Mouse (Mus musculus) kidney, postnatal 14 days (tissue): ENCODE measurements around the gene AC124108.1.

ENCODE experiments used
- DNase-seq: peaks from one replicate; pipeline ENCODE4 v3.0.0; 2022; ENCODE audit warnings: mixed read lengths

AC124108.1 gene

DNA sequence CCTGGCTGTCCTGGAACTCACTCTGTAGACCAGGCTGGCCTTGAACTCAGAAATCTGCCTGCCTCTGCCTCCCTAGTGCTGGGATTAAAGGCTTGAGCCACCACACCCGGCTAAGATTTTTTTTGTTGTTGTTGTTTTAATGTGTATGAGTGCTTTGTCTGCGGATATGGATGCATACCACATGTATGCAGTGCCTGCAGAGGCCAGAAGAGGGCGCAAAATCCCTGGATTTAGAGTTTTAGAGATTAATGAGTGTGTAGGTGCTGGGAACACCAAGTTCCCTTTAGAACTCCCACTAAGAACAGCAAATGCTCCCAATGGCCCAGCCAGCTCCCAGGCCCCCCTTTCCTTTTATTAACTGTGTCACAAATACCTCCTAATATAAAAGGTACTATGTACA, 25.4 kb upstream of the AC124108.1 start:
- DNase-seq: no peak

DNA sequence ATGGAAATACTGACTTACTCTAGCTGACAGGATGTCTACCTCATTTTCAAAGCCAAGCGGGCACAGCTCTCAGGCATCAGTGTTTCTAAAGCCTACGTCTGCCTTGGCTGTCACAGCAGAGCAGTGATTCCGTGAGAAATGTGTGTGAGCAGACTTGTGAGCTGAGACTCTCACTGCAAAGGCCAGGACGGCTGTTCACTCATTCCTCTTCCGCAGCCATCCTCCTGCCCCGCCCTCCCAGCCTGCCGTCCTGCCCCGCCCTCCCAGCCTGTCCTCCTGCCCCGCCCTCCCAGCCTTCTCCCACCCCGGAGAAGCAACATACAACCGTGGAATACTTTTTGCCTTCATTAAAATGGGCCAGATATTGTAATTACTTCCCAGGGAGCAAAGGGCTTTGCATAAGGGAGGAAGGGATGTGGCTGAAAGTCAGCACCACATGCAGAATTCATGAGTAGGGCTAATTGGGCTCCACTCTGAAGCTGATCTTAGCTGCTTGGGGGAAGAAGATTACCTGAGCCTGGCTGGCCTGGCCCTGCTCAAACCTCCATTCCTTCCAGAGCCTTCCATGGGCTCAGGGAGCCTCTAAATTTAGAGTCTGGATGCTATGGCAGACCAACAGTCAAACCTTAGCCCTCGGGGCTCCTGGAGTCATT, 23.0 kb upstream of the AC124108.1 start:
- no peak for DNase-seq

DNA sequence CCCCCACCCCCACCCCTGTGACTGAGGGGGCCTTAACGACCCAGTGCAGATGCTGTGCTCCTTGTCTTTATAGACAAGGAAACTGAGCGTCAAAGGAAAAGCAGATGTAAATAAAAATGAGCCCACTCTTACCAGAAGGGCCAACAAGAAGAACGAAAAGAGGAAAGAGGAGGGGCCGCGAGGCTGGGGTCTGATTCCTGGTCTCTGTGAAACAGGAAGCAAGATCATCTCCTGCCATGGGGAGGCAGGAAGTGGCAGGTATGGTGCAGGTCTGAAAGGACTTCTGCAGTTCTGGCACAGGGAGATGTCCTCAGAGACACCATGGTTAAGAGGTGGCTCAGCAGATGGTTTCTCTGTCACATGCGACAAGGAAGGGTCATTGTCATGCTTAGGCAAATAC, 20.6 kb upstream of the AC124108.1 start:
- DNase-seq: no peak

DNA sequence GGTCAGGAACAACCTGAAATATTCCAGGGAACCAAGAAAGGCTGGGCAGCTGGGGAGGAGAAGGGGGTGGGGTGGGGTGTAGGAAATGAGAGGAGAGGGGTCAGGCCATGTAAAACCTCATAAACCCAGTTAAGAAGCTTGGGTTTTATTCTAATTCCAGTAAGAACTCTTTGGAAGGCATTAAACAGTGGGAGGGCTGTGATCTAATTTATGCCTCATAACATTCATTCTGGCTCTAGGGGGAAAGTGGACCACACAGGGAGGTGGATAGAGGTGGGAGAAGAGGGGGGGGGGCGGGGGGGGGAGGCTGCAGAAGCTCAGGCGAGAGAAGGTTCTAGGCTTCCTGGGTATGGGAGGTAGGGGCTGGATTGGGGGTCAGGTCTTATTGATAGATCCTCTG, 19.6 kb upstream of the AC124108.1 start:
- no peak for DNase-seq

DNA sequence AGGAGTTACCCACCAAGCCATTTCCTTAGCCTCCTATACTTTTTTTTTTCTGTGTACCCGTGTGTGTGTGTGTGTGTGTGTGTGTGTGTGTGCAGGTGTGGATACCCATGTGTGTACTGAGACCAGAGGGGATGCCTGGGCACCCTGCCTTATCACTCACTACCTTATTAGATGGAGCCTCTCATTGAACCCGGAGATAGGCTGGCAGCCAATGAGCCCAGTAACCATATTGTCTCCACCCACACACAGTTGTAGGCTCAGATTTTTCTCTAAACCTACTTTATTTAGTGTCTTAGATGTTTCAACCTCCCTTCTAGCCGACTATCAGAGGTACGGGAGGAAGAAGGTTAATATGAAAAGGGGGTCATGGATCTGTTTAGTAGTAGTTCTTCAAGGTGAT, 5.0 kb upstream of the AC124108.1 start:
- no peak for DNase-seq

DNA sequence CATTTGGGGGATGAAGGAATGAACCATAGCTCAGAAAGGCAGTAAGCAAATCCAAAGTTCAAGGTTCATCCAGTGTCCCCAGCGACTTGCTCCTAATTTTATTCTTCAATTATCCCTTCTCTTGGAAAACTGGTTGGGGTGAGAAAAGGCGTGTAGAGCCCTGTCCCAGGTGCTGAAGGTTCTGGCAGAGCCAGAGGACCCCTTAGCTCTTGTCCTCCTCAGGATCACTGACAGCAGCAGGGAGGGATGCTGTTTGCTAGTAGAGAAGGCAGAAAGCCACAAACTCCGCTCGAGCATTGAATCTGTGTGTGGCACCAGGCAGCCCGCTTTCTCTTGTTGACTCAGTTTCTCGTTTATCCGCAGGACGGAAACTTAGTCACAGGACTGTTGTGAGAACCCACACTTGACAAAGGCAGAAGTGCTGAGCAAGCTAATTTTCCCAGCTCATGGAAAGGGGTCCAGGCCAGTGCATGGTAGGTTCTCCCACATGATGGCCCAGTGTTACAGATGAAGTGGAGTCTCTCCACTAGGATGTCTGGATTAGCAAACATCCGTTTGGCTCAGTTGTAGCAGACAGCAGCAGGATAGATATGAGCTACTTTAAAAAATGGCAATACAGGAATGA, 2.7 kb upstream of the AC124108.1 start:
- no peak for DNase-seq

DNA sequence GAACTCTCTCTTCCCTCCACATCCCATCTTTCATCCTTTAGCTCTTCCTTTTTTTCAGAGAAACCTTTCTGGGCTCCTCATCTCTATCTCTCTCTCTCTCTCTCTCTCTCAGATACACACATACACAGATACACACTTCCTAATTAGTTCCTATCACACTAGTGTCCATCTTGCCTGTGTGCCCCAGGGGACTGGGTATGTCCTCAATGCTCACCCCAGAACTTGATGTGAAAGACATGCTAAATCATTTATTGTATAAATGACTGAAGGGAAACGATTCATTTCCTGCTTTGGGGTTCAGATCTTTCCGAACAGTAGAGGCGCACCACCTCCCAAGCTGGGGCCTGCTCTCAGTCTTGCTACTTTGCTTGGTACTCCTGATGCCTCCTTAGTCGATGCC, 2.0 kb upstream of the AC124108.1 start:
- DNase-seq: no peak

DNA sequence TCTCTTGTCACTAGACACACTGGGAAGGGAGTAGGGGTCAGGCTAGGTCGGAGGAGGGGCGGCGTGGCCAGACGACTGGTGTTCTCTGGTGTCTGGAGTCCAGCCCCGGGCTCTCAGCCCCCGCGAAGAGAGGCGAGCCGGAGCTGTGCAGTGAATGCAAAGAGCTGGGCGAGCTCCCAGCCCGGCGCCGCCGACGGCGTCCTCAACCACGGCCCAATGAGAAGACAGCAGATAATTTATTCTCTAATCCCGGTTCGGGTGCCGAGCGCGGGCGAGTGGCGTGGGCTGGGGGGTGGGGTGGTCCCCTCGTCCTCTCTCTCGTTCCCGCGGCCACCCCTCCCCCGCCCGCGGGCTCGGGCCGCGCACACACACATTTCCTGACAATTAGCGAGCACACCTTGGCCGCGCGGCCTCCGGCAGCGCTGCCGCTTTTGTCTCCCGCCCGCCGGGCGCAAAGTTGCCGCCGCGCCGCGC, 1.2 kb upstream of the AC124108.1 start:
- peak; percentile 45 for DNase-seq

DNA sequence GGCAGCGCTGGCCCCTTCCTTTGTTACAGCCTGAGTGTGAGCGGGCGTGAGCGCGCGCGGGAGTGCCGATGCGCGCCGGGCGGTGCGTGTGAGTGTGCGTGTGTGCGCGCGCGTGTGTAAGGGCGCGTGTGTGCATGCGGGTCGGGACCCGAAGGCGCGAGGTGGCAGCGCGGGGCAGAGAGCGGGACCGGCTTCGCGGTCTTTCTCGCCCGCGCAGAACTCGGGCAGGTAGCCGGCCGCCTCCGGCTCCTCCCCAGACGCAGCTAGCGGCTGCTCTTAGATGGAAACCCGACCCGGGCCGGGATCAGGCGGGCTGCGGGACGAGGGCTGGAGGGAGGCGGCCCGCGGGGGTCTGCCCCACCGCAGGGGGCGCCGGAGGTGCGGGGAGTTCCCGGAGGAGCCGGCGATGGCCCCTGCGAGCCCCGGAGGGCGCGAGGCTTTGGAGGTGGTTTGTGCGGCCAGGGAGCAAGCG, 600 bp upstream of the AC124108.1 start:
- DNase-seq: no peak

DNA sequence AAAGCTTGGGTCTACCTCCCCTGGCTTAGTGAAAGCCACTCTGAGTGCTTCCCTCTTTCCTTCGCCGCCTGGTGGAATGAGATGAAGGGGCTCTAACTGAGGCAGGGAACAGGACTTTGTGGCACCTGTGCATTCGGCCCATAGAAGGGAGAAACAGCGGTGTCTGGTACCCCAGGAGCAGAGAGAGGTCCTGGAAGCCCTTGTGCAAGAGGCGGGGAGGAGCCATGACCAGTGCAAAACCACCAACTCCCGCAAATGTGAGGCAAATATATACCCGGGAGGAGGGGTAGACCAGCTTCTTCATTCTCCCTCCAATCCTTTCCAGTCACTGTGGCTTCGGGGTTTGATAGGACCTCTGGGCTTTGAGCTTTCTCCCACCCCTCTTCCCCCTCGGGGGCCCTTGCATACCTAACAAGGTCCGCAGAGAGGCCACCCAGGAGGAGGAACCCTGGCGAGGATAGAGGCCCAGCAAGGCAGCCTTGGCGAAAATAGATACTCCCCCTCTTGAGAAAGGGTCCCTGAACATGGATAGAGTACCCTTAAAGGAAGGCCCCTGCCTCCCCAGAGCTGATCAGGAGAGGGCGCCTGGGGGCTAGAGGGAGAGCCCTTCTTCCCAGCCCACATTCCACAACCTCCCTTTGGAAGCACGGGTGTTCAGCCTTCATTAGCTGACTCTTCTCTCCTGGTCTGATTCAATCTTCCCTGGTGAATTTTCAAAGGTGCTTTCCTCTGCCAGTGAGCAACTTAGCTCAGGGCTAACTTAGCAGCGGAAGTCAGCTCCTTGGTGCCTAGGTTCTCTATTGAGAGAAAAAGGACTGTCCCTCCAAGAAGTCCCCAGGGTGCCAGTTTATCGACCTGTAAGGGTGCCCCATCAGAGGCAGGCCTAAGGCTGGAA, 776 bp downstream of the AC124108.1 start:
- no peak for DNase-seq

DNA sequence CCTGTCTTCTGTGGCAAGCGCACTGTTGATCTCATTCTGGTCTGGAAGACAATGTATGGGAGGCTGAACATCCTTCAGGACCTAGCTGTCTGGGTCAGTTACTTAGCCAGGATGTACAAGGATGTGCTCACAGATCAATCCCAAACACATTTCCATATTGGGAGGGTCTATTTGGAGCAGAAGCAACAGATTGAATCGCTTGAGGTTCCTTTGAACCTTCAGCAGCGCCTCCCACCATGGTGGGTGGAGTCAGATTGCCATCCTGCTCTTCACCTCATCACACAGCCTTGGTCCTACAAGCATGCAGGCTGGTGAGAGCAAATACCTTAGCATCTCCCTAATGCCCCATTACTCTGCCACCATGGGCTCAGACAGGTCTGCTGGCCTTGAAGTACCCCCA, 2.5 kb downstream of the AC124108.1 start:
- DNase-seq: no peak

DNA sequence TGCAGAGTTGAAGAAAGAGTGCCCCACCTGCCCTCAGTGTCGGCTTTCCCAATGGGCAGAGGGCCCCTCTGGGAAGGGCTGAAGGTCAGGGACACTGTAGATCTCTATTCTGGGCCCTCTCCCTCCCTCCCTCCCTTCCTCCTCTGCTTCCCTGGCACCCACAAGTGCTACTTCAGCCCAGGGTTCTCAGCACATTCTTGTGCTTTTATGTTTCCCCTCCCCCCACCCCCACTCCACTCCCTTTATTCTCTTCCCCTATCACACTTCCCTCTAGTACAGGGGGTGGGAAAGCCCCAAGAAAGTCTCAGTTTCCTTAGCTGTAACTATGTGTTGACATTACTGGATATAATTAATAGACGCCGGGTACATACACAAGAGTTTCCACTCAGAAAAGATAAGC, 3.4 kb downstream of the AC124108.1 start:
- DNase-seq: no peak

DNA sequence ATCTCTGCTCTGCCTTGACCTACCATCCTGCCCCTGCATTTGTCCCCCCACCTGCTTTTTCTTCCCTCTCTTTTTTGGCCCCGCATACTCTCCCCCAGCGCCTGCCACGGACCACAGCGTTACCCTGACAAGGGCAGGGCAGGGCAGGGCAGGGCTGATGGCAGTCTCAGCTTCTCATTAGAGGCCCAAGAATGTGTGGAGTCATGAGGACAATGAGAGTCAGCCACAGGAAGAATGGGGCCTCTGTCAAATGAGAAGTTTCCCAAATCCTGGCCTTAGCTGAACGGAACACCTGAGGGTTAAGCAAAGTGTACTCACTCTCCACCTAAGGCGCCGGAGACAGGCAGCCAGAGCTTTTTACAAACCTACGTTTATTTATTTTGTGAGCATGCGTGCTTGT, 3.8 kb downstream of the AC124108.1 start:
- DNase-seq: no peak

DNA sequence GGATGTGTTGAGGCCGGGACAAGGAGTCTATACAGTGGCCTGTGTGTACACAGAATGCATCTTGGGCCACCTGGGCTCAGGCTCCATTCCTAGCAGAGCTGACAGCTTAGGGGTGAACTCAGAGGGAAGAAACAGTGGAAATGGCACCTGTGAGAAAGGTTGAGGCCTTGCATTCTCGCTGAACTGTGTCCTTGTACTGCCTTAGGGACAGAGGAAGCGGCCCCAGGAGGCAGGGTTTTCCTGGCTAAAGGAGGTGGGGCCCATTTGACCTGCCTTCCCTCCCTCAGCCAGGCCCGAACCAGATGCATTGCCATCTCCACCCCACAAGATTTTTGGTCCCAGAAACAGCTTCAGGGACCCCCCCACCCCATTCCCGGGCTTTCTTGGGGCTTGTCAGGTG, 4.4 kb downstream of the AC124108.1 start:
- DNase-seq: no peak

DNA sequence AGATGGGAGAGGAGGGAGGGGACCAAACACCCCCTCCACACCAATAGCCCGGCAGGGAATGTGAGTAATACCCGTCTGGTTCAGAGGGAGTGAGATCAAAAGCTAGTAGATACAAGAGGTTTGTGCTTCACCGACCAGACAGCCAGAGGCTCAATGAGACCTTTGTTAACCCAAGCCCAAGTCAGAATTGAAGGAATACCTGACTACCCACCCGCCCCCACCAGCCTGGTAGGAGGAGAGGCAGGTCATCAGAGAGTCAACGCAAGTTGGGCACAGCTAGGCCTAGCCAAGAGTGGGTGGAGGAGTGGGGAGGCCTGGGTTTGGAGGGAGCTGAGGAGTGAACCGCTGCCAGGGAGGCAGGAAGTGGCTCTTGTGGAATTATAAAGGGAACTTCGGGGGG, 5.1 kb downstream of the AC124108.1 start:
- no peak for DNase-seq

DNA sequence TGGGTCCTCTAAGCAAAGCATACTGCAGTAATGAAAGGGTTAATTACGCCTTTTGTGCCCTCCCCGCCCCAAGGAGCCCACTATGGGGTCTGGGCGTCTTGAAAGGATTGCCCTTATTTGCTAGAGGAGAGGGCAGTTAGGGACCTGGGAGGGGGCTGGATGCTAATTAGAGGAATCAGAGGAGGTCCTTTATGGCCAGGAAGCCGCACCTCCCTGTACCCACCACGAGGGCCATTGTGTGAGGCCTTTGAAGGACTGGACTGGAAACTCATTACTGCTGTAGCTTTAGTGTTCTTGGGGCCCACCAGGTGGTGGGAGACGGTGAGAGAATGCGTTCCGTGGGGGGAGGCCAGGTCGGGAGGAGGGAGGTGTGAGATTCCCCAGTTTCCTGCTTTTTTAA, 6.4 kb downstream of the AC124108.1 start:
- DNase-seq: no peak

DNA sequence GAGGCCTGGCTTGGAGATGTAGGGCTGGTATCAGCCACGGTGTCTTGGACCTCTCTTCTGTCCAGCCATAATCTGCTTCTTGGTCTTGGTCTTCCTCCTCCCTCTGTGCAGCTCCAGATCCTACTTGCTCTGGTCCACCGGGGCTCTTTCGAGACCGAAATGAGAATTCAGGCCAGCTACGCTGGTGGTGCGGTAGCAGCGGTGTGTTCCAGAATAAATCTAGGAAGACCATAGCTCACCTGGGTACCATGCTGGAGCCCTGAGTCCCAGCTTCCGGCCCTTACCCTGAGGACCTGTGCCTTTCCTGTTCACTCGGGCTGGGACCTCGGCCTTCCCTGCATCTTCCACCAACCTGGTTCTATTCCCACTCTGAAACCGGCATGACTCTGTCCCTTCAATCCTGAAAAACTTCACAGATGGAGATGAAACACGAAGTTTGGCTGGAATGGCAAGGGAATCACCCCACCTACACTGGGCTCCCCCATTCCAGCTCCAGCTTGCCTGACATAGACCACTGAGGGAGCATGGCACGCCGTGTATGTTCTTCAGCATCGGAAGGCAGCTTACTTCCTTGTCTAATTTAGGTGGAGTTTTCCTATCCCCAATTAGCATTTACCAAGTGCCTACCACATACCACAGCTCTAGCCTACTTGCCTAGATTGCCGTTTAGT, 7.3 kb downstream of the AC124108.1 start:
- no peak for DNase-seq

DNA sequence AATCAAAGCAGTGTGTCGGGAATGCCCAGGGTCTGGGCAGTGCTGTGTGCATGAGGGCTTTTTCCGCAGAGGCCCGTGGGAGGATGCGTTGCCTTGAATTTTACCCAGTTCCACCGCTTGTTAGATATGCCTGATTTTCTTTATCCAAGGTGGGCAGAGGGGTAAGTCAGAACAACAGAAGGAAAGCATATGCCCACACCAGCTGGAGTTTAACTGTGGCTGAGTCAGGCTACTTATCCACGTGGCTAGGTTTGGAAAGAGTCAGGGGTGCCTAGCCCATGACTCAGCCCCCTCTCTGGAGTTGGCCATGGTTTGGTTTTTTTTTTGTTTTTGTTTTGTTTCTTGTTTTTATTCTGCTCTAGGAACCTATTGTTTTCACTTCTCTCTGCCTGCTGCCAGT, 8.0 kb downstream of the AC124108.1 start:
- DNase-seq: no peak

DNA sequence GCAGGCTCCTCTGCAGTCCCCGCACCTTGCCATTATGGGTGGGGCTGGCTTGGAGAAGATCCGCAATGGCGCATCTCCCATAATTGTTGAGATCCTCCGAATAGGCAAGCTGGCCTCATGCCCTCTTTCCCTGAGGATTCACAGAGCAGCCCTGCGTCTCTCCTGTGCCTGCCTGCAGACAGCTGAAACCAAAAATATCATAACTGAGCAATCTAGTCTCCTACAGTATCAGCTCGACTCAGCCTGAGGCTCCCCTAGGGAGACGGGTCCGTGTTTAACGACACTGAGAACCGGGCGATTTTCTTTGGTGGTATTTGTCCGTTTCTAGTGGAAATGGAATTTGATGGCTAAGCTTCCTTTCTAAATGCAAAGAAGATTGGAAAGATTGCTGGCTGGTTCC, 8.7 kb downstream of the AC124108.1 start:
- DNase-seq: no peak

DNA sequence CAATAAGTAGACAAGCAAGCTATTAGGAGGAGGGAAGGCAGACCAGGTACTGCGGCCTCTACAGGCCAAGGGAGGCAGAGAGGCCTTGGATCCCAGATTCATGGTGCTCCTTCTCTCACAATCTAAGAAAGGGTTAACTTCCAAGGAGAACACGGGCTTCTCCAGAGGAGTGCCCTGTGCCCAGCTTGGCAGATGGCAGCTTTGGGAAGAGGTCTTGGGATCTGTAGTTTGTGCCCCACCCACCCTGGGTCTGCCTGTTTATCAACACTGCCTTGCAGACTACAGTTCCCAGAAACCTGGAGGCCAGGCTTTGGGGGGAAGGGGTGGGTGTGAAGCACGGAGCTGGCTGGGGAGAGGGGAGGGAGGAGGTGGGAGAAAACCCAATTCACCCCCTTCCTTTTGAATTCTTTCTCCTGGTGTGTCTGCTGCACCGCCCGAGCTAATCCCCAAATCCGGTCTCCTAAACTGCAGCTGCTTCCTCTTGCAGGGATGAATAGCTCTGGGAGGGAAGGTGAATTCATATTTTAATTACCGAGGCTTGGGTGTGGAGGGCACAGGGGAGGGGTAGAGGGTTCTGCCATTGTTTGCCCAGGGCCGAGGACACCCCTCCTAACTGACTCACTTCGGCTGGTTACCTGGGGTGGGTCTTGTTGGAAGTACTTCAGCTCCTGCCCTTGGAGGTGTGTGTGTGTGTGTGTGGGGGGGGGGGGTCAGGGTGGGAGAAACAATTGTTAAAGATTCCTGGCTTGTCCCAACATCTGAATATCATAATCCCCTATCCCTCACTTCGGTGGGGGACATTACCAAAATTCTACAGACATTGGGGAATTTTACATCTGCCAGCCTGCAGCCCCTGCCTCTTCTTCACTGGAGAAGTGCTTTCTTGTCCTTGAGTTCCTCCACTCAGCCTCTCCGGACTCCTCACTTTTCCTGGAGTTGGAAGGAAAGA, 9.6 kb downstream of the AC124108.1 start:
- DNase-seq: no peak

DNA sequence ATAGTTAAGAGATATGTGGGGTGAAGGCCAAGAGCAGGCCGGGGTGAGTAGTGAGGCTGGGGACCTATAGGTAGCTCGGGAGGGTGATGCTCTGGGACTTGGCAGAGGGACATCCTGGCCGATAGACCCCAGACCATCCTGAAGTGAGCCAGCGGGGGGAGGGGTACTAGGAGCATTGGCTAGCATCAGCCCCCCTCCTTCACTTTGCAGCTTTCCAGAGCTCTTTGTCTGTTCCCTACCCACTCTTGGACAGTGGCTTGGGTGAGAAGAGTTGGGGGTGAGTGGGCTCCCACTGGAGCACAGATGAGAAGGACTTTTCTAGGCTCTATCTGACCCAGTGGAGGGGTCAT, 10.2 kb downstream of the AC124108.1 start:
- no peak for DNase-seq

DNA sequence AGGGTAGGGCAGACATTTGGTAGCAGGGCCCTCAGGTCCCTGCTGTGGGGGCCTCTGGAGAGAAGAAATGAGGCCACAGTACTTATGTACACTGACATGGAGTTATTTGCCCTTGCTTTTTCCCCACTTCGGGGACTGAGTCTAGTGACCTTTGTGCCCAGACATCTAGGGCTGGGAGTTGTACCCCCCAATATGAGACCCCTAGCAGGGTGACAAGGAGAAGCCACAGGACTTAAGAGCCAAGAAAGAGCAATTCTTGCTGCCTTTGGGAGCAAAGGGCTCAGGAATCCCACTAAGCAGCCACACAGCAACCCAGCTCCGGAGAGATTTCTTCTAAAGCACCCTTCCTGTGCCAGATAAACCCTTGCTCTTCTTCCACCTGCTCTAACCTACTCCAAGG, 10.7 kb downstream of the AC124108.1 start:
- no peak for DNase-seq
